Mouse (Mus musculus) liver, postnatal 0 days (tissue): ENCODE measurements around the gene Tnfaip8l2.
"Not testable (repeated sequence)": the region's sequence is repeated elsewhere in the genome, so short reads cannot be mapped to it uniquely, and the experiment has no call there.

Experiments
- CTCF ChIP-seq: sonication (generic); IDR thresholded peaks from 2 replicates; pipeline ENCODE4 v1.5.1; 2016; ENCODE audit warnings: antibody characterized with exemption, low read depth
- EP300 ChIP-seq: IDR thresholded peaks from 2 replicates; pipeline ENCODE4 v1.6.1; 2016; ENCODE audit warnings: antibody characterized with exemption, low read depth, mild to moderate bottlenecking

- not testable (repeated sequence) for TF ChIP-seq CTCF, EP300
These were observed 34.9 kb downstream of the Tnfaip8l2 start for GRCm38 (mm10) chr3:95107308-95107707.
